Mouse (Mus musculus): Measurements from ENCODE around the gene Gm21454.
"Not testable (repeated sequence)": the region's sequence is repeated elsewhere in the genome, so short reads cannot be mapped to it uniquely, and the experiment has no call there.

The Gm21454 gene

DNA sequence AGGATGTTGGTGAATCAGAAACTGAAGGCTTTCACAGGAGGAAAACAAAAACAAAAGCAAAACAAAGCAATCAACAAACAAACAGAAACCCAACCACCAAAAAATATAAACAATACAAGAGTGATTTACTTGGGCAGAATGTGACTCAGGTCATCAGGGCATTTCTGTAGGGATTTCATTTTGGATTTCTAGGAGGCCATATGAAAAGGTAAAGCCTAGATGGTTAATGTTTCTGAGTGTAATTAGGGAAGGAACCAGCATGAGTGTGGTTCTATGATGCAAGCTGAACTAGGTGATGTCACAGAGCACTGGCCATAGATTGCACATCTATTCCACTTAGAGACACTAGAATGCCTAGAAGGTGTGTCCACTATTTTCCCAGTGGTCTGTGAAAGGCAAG, at the start of gene Gm21454, which contains the start of gene Gm21440:
Gm21454 (plus strand) TSS at position 352 of the 400 bp plus-strand sequence.
Gm21440 (plus strand) TSS at position 301 of the 400 bp plus-strand sequence.
- in situ Hi-C loops (cut with MboI, MseI): not testable (repeated sequence)

DNA sequence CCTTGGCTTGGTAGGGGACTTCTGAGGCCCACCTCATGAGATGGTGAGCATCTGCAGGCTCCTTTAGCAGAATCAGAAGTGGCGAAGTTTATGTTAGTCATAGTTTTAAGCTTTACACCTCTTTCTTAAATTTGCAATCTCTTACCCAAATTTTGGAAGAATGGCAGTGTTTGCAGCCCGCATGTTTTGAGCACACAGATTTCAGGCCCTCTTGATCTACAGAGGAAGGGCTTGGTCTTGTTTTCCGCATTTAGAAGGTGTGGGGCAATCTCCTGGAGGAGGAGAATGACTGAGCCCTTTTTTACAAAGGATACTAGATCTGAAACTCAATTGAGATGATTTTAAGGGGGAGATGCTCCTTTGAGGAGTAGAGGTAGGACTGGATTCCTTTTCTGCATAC, 28.4 kb upstream of the Gm21454 start, which contains the start of gene Gm21828:
Gm21828 (minus strand) TSS at position 101 of the 400 bp plus-strand sequence.
- in situ Hi-C loops (cut with MboI, MseI): not testable (repeated sequence)

DNA sequence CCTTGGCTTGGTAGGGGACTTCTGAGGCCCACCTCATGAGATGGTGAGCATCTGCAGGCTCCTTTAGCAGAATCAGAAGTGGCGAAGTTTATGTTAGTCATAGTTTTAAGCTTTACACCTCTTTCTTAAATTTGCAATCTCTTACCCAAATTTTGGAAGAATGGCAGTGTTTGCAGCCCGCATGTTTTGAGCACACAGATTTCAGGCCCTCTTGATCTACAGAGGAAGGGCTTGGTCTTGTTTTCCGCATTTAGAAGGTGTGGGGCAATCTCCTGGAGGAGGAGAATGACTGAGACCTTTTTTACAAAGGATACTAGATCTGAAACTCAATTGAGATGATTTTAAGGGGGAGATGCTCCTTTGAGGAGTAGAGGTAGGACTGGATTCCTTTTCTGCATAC, 96.7 kb downstream of the Gm21454 start, which contains the start of gene Gm21725:
Gm21725 (minus strand) TSS at position 101 of the 400 bp plus-strand sequence.
- in situ Hi-C loops (cut with MboI, MseI): not testable (repeated sequence)
